Mouse (Mus musculus) olfactory bulb, adult 2 months (tissue): ENCODE results near the gene Arid3a. TPM values are rescaled to one million over a fixed set of nuclear protein-coding genes. Genes with fewer than 3 reads are reported as not detected.
A peak's percentile ranks its signal among the peaks of the same experiment; 100 is the strongest.

ENCODE experiments used
- H3K27ac ChIP-seq: fragments of 200-500 bp; 2 replicates; pipeline ENCODE4 v1.5.1; 2012; ENCODE audit warnings: low read depth, low read length; ENCODE audit not compliant: insufficient read depth
- H3K4me1 ChIP-seq: fragments of 200-500 bp; 2 replicates; pipeline ENCODE4 v1.6.1; 2012; ENCODE audit warnings: low read length; ENCODE audit not compliant: control insufficient read depth, insufficient read depth
- H3K4me3 ChIP-seq: fragments of 200-500 bp; 2 replicates; pipeline ENCODE4 v1.5.1; 2012; ENCODE audit warnings: mild to moderate bottlenecking, low read depth, low read length, moderate library complexity; ENCODE audit not compliant: insufficient read depth
- CTCF ChIP-seq: fragments of 200-500 bp; IDR thresholded peaks from 2 replicates; pipeline ENCODE4 v1.5.1; 2012; ENCODE audit warnings: low read depth, mild to moderate bottlenecking, low read length, moderate library complexity; ENCODE audit not compliant: insufficient read depth
- POLR2A ChIP-seq: fragments of 200-500 bp; IDR thresholded peaks from 2 replicates; pipeline ENCODE4 v1.6.1; 2012; ENCODE audit warnings: mild to moderate bottlenecking, low read depth, low read length, moderate library complexity; ENCODE audit not compliant: insufficient read depth
- whole genome bisulfite sequencing: fragments of 180-500 bp; shearing (Covaris S2); methylation state at CpG from one replicate; pipeline ENCODE4 v1.1.7; 2018; 5-methylcytosine and 5-hydroxymethylcytosine counted together
- polyA plus RNA-seq: library from polyadenylated mRNA; stranded (reverse); fragments of >200 nt; gene quantifications from 2 replicates; pipeline ENCODE4 v1.2.4, GENCODE M21; 2012; ENCODE audit warnings: low replicate concordance; ENCODE audit not compliant: missing spikeins, insufficient read depth, insufficient read length

The Arid3a gene
- polyA plus RNA-seq, 1 experiment: not detected

- Histone ChIP-seq H3K27ac (0 out of 2 replicates have a peak overlapping the region, but pooled peaks have one; percentile 3), H3K4me1 (peaks cover 74% of the 10 kb centered on the region), H3K4me3 (no peak overlapping the region)
- no peak for TF ChIP-seq CTCF
- no peak for TF ChIP-seq POLR2A
- 47% methylated on average over 8 of the region's 8 CpGs for WGBS
Measured at GRCm38 (mm10) chr10:79932736-79933135, 5.9 kb downstream of the Arid3a start.

DNA sequence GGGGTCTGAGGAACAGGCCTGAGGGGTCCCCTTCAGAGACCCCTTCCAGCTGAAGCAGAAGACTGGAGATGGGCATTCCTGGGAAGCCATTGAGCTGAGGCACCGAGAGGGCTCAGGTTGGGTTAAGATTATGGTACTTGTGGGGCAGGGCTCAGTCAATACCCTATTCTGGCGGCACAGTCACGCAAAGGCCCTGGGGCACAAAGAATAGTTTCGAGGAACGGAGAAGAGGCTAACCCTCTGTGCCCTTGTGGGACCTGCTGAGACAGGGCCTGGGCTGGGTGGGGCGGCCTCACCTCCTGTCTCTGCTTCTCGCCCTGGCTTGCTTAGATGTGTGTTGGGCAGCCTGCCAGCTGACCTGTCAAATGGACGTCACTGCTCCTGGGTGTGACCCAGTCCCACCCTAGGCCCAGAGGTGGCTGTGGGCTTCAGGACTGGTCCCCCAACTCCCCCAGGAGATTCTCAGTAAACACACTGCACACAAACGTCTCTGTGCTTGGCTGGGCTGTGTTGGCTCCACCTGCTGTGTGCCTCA lies 6.4 kb downstream of the Arid3a start:
- Histone ChIP-seq H3K27ac (0 out of 2 replicates have a peak overlapping the region, but pooled peaks have one; percentile 3), H3K4me3 (no peak overlapping the region), H3K4me1 (peaks cover 69% of the 10 kb centered on the region)
- 72% methylated on average over 9 of the region's 9 CpGs for WGBS
- no peak; the same call in 1 of the 2 replicates for TF ChIP-seq POLR2A
- no peak for TF ChIP-seq CTCF

DNA sequence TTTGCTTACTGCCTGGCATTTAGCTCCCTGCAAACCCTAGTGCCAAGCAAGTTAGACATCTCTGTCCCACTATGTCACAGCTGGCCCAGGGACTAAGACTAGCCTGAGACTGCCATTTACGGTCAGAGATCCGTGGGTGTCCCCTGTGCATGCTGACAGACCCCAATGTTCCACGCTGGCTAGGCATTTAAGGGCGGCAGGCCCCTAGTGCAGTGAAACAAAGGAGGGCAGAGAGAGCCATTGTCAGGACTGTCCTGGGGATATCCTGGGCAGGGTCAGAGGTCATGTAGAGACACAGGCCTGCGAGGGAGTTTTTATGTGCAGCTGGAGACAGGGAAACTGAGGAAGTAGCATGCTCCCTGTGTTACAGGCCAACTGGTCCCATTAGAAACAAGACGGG lies 7.0 kb downstream of the Arid3a start:
- TF ChIP-seq POLR2A (no peak), CTCF (no peak)
- H3K27ac ChIP-seq: peak overlapping the region; percentile 27; the same call in 1 of the 2 replicates
- WGBS: 46% methylated on average over 6 of the region's 6 CpGs
- no peak overlapping the region for H3K4me3 ChIP-seq
- H3K4me1 ChIP-seq: peaks cover 62% of the 10 kb centered on the region

- Histone ChIP-seq H3K27ac (peak overlapping the region; percentile 27; the same call in 1 of the 2 replicates), H3K4me3 (no peak overlapping the region), H3K4me1 (peaks cover 63% of the 10 kb centered on the region)
- WGBS: 36% methylated on average over 13 of the region's 13 CpGs
- TF ChIP-seq CTCF (0 out of 2 replicates have a peak, but pooled peaks have one; percentile 9), POLR2A (no peak)
Measured at GRCm38 (mm10) chr10:79934272-79934721, 7.5 kb downstream of the Arid3a start.

DNA sequence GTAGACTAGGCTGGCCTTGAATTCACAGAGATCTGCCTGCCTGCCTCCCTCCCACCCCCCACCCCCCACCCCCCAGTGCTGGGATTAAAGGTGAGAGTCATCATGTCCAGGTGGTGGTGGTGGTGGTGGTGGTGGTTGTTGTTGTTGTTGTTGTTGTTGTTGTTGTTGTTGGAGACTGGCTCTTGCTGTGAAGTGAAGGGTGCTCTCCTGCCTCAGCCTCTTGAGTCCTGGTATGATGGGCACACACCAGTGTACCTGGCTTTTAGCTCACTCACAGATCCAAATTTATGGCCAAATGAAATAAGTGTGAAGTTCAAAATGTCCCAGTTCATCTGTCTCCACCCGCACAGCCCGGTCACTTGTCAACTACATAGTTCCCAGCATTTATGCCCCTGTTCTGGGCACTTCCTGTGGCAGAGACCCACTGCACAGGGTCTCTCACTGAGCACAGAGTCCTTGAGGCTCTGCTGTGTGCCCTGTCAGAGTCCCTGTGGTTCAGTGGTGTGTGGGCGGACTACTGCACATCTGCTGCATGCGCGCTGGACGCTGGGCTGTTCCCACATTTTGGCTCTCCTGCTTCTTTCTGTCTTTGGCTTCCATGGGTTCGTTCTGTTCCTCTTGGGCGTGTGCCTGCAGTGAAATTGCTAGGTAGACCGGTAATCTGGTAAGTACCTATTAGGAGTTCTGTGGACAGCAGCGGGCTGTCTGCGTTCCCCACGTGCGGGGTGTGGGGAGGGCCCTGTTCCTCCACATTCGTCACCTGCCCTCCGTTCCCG lies 8.1 kb downstream of the Arid3a start:
- Histone ChIP-seq H3K4me3 (no peak overlapping the region), H3K27ac (no peak overlapping the region), H3K4me1 (peaks cover 58% of the 10 kb centered on the region)
- whole genome bisulfite sequencing: 55% methylated on average over 16 of the region's 16 CpGs
- no peak for TF ChIP-seq POLR2A
- no peak for TF ChIP-seq CTCF

GRCm38 (mm10) chr10:79936284-79936910 lies 9.6 kb downstream of the Arid3a start:
- 59% methylated on average over 10 of the region's 10 CpGs for WGBS
- TF ChIP-seq CTCF: no peak
- TF ChIP-seq POLR2A: no peak
- Histone ChIP-seq H3K4me1 (peaks cover 56% of the 10 kb centered on the region), H3K4me3 (no peak overlapping the region), H3K27ac (no peak overlapping the region)

GRCm38 (mm10) chr10:79936911-79937441 lies 10.1 kb downstream of the Arid3a start:
- WGBS: 22% methylated on average over 27 of the region's 27 CpGs
- TF ChIP-seq CTCF (no peak), POLR2A (no peak)
- Histone ChIP-seq H3K4me1 (peaks cover 54% of the 10 kb centered on the region), H3K4me3 (no peak overlapping the region), H3K27ac (no peak overlapping the region)

GRCm38 (mm10) chr10:79937775-79938526 lies 11.1 kb downstream of the Arid3a start:
- WGBS: 80% methylated on average over 11 of the region's 11 CpGs
- H3K4me3 ChIP-seq: no peak overlapping the region
- H3K4me1 ChIP-seq: peaks cover 44% of the 10 kb centered on the region
- no peak for TF ChIP-seq CTCF
- no peak for TF ChIP-seq POLR2A
- H3K27ac ChIP-seq: no peak overlapping the region
